Mouse (Mus musculus): ENCODE results near the gene Pde4a. TPM values are rescaled to one million over a fixed set of nuclear protein-coding genes. Genes with fewer than 3 reads are reported as not detected.

The Pde4a gene
- polyA plus RNA-seq (2012): 15.4 and 17.1 TPM in 2 replicates

DNA sequence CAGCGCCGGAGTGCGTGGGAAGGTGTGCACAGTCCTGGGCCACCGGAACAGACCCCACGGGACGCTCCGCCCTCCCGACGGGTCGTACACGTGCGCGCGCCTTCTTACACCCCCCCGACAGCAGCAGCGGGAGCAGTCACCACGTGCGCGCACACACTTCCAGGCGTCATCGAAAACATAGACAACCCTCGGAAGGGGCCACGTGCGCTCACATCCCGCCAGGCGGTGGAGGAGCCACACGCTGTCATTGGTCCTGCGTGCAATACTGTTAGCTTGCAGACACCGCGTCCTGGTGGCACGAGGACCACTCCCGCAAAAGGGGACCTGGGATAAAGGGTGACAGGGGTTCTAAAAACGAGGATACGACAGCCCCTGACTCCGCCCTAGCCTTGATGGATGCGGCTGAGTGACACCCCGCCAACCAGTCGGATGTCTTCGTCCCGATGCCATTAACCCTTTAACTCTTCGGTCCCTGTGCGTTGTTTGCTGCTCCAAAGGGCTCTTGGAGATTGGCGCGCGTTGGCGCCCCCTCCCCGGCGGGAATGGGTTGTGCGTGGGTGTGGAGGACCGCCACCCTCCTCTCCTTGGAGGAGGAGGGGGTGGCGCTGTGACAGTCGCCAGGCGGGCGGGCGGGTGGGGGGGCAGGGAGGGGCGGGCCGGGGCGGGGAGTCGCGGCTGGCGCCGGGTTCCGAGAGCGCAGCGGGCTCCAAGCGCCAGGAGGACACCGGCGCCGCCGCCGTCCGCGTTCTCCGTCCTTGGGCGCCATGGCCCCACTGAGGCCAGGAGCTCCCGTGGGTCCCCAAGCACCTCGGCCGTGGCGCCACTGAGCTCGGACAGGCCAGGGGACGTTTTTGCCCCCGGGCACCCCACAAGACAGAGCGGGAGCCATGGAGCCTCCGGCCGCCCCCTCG is at the start of gene Pde4a:
TSS of gene Pde4a (plus strand) at position 674 of the 911 bp plus-strand sequence.

DNA sequence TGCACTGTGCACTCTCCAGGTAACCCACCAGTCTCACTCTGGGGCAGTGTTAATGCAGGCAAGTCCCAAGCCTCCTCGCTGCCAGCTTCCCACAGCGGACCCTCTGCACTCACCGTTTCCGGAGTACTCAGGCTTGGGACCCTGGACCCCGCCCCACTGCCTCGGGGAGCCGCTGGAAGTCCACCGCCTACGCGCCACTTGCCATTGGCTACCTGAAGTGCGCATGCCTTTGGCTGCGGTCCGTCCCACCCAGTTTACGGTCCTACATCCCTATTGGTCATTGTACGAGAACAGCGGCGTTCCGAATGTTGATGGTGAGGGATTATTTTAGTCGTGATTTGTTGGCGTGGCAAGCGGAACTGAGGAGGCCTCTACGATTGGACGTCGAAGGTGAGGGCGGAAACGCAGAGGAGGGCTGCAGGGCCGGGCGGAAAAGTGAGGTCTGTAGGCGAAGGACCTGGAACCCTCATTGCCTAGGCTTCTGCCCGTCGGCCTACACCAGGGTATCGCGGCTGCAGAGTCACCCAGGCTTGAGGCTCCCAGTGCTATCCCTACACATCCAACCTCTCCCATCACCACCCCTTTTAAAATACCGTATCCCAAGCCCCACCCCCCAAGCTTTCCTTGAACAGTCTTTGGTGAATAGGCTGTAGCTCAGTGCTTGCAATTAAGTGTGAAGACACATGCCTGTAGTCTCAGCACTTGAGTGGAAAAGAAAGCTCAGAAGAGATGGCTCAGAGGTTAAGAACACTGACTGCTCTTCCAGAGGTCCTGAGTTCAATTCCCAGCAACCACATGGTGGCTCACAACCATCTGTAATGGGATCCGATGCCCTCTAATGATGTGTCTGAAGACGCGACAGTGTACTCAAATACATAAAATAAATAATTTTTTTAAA is 34.2 kb upstream of the Pde4a start, which contains the start of gene Tyk2:
TSS of gene Tyk2 (minus strand) at position 185 of the 898 bp plus-strand sequence.

DNA sequence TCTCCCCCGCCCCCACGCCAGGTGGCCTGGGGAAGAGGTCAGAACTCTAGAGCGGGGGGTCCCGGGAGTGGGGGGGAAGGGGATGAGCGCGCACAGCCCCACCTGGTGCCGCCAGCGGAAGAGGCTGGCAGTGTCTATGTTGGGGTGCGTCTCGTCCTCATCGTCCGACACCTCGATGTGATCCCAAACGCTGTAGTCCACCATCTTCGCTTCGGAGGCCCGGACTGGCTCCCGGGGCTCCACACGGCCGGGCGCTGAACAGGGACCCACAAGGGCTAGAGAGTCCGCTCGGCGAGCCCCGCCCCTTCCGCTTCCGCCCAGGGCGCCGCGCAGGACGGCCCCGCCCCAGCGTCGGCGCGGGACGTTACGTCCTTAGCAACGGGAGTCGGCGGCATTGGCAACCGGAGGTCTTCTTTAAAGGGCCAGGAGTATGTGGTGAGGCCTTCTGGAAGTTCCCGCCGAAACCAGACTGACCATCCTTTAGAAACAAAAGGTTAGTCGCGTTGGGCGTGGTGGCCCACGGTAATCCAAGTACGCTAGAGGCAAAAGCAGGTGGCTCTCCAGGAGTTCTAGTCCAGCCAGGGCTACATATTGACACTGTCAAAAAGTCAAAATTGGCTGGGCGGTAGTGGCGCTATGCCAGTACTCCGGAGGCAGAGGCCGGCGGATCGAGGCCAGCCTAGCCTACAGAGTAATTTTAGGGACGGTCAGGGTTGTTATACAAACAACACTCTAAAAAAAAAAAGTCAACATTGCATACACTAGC is 15.7 kb upstream of the Pde4a start, which contains the start of gene Cdc37:
TSS of gene Cdc37 (minus strand) at position 329 of the 766 bp plus-strand sequence.

DNA sequence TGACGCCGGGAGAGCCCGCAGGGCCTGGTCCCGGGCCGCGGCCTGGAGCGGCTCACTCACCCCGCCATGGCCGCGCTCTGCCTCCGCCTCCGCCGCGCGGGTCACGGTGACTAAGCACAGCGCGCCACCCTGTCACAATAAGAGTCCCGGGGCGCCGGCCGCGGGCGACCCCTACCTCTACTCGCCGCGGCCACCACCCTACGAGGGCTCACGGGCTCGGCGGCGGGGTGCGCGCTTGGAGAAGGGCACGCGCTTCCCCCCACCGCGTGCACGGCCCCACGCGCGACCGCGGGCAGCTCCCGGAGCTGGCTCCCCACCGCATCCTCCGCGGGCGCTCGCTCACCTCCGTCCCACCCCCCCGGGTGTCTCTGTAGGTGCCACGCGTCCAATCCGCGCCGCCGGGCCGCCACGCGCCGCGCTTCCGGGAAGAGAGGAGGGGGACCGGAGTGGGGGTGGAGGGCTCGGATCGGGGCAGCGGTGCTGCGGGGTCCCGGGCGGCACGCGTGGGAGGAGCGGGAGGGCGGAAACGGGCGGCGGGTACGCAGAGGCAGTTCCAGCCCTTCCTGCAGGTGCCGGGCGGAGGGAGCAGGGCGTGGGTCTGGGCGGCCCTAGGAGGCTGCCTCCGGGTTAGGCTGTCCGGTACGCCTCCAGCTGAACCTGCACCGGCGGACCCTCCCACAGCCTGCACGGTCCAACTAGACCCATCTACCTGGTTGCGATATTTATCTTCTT is 73.4 kb downstream of the Pde4a start, which contains the start of gene Keap1:
TSS of gene Keap1 (minus strand) at position 629 of the 732 bp plus-strand sequence.

DNA sequence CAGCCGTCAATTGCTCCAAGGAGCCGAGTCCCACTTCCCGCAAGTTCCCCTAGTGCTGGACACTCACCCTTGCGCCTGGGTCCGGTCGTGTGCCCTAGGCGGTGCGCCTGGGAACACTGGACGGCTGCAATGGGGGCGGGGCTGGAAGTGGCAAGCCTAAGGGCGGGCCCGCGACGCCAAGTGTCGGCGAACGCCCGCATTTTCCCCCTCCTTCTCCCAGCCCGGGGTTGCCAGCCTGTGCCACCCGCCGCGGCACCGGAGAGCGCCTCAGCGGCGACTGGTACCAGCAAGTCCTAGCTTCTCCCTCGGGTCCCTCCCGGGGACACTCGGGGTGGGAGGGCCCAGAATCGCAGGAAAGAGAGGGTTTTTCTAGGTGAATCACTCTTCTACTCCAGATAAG is 82.8 kb downstream of the Pde4a start, which contains the start of gene S1pr5:
TSS of gene S1pr5 (minus strand) at position 118 of the 400 bp plus-strand sequence.

Other genes with a start within 250 kb of the Pde4a start
- gene Dnmt1, start 205.8 kb upstream of the Pde4a start, polyA plus RNA-seq (2012): 124 and 137 TPM in 2 replicates
- gene S1pr2, start 188.9 kb upstream of the Pde4a start, polyA plus RNA-seq (2012): 4.0 and 5.2 TPM in 2 replicates
- 111 and 114 TPM in 2 replicates for gene Mrpl4, start 163.0 kb upstream of the Pde4a start, polyA plus RNA-seq (2012)
- 23.4 and 36.2 TPM in 2 replicates for gene Icam1, start 149.7 kb upstream of the Pde4a start, polyA plus RNA-seq (2012)
- gene Icam4, start 136.3 kb upstream of the Pde4a start, polyA plus RNA-seq (2012): 21.8 and 32.7 TPM in 2 replicates
- gene Icam5, start 133.6 kb upstream of the Pde4a start, polyA plus RNA-seq (2012): 0.32 and 0.57 TPM in 2 replicates
- gene Zglp1, start 98.6 kb upstream of the Pde4a start, polyA plus RNA-seq (2012): 3.1 and 7.5 TPM in 2 replicates
- 1.6 and 2.0 TPM in 2 replicates for gene Gm49373, start 92.6 kb upstream of the Pde4a start, polyA plus RNA-seq (2012)
- gene Fdx1l, start 92.1 kb upstream of the Pde4a start, polyA plus RNA-seq (2012): 26.8 and 32.5 TPM in 2 replicates
- gene Gm38431, start 73.7 kb upstream of the Pde4a start, polyA plus RNA-seq (2012): 283 and 327 TPM in 2 replicates
- 94.4 and 110 TPM in 2 replicates for gene Raver1, start 73.7 kb upstream of the Pde4a start, polyA plus RNA-seq (2012)
- gene Tyk2, start 34.5 kb upstream of the Pde4a start, polyA plus RNA-seq (2012): 36.6 and 36.8 TPM in 2 replicates
- gene Cdc37, start 15.7 kb upstream of the Pde4a start, polyA plus RNA-seq (2012): 317 and 381 TPM in 2 replicates
- gene Keap1, start 73.6 kb downstream of the Pde4a start, polyA plus RNA-seq (2012): 66.5 and 66.9 TPM in 2 replicates
- 0.24 and 0.41 TPM in 2 replicates for gene S1pr5, start 82.7 kb downstream of the Pde4a start, polyA plus RNA-seq (2012)
- gene Atg4d, start 99.6 kb downstream of the Pde4a start, polyA plus RNA-seq (2012): 21.4 and 22.7 TPM in 2 replicates
- gene Kri1, start 122.3 kb downstream of the Pde4a start, polyA plus RNA-seq (2012): 58.2 and 90.2 TPM in 2 replicates
- 45.6 and 52.9 TPM in 2 replicates for gene Cdkn2d, start 125.7 kb downstream of the Pde4a start, polyA plus RNA-seq (2012)
- gene Ap1m2, start 146.6 kb downstream of the Pde4a start, polyA plus RNA-seq (2012): 0.10 and 0.13 TPM in 2 replicates
- gene Slc44a2, start 155.0 kb downstream of the Pde4a start, polyA plus RNA-seq (2012): 121 and 136 TPM in 2 replicates
- gene Ilf3, start 202.2 kb downstream of the Pde4a start, polyA plus RNA-seq (2012): 145 and 195 TPM in 2 replicates
- 51.4 and 64.1 TPM in 2 replicates for gene Qtrt1, start 246.1 kb downstream of the Pde4a start, polyA plus RNA-seq (2012)

Data from megakaryocyte-erythroid progenitor cell, adult 5 weeks (primary cell).